Mouse (Mus musculus) adrenal gland, postnatal 25 days (tissue): ENCODE results near the gene Atp9a. TPM values are rescaled to one million over a fixed set of nuclear protein-coding genes. Genes with fewer than 3 reads are reported as not detected.
A peak's percentile ranks its signal among the peaks of the same experiment; 100 is the strongest.

Source experiments
- DNase-seq: peaks from one replicate; pipeline ENCODE4 v3.0.0; 2021; ENCODE audit warnings: mixed read lengths
- microRNA-seq, 2 experiments: library from miRNA; unstranded; fragments of <30 nt; microRNA quantifications; one replicate each; pipeline ENCODE4 v1.2.0; 2021
- total RNA-seq: library from RNA; stranded (reverse); gene quantifications from 2 replicates; pipeline ENCODE4 v1.2.3, GENCODE M21; 2021

Gene Atp9a
- total RNA-seq, 1 experiment from 2014 or later = 63.6 TPM

DNA sequence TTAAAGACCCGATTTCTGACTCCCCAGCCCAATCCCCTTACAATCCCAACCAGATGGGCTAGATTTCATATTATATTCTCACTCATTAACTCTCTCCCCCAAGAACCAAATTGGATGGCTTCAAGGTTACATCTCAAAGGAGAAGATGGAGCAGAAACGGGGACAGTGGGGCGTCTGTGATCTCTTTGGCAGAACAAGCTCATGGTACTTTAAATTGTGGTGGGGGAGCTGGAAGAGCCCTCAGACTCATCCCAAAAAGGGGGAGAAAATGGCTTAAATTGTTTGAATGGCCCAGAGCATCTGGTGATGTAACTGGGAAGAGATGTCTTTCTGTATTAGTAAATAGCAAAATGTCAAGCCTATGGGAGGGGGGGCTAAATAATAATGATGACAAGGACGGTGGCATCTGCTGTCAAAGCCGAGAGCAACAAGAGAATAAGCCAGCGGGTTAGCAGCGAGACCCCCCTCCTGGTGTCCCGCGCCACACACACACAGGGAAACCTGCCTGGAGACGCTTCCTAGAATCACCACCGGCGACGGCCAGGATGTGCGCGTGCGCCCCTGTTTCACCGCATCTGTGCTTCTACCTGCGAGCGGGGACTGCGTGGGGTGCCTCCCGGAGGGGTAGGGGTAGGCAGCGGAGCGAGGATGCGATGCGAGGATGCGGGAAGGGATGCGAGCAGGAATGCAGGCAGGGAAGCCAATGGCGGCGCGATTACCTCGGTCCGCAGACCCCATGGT is 141.3 kb downstream of the Atp9a start:
- DNase-seq = no peak

DNA sequence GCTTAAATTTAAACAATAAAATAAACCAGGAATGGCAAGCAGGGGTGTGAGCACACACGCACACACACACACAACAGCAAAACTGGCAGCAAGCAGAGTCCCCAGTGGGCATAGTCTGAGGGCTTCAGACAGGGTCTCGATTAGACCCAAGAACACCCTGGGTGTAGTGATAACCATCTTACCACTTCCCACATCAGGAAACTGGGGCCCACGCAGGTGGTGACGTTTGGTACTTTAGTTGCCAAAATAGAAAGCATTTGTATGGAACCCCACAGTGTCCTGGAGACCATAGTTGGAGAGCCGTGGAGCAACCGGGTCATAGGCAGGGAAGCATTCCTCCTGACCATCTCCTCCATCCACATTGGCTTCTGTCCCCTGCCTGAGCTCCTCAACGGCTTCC is 146.5 kb downstream of the Atp9a start:
- DNase-seq = no peak

- peak; percentile 31 for DNase-seq
Observed at GRCm38 (mm10) chr2:168593676-168594075, 148.5 kb downstream of the Atp9a start.

DNA sequence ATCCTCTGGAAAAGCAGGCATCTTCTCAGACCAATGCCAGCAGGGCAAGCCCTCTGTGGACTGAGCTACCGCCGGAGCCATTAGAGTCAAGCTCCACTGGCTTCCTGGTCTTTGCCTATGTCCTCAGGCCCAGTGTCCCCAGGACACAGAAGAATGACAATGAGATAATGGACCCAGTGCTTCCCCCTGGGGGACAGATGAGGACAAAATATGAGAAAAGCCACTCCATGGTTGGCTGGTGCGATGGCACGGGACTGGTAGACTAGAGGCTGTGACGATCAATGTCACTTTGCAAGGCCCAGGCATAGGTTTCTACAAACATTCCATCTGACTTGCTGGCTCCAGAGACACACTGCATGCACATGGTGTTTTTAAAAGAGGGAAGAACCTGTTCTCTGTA is 149.2 kb downstream of the Atp9a start:
- no peak for DNase-seq

GRCm38 (mm10) chr2:168591076-168591475 is 151.1 kb downstream of the Atp9a start:
- no peak for DNase-seq

GRCm38 (mm10) chr2:168590556-168590955 is 151.7 kb downstream of the Atp9a start:
- DNase-seq = no peak

GRCm38 (mm10) chr2:168590168-168590551 is 152.0 kb downstream of the Atp9a start:
- DNase-seq = peak; percentile 66

- no peak for DNase-seq
Observed at GRCm38 (mm10) chr2:168589368-168590167, 152.6 kb downstream of the Atp9a start.

DNA sequence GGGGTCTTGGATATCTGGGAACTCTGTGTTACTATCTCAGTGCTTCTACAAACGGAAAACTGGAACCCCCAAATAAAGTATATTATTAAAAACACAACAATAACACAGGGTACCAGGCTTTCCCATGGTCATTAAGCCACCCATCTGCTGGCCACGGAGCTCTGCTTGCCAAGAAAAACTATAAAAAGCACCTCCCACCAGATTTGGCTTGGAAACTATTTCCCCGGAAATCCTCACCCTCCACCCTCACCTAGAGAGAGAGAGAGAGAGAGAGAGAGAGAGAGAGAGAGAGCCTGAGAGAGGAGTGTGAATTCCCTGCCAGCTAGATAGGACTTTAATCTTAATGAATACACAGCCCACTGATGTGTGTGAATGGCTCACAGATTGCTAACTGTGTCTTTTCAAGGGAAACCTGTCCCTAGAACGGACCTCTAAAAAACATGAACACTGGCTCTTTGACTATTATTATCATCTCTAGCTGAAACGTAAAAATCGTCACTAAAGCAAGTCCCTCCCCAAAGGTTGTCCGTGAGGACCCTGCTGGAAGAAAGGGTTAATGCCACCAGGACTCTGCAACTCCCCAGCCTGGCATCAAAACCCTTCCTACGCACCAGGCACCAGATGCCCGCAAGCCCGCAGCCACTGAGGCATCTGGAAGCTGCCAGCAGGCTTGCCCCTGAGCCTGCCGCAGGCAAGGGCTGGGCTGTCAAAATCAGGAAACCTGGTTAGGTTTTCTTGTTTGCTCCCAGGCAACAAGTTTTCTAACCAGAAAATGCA is 153.4 kb downstream of the Atp9a start:
- DNase-seq = no peak

DNA sequence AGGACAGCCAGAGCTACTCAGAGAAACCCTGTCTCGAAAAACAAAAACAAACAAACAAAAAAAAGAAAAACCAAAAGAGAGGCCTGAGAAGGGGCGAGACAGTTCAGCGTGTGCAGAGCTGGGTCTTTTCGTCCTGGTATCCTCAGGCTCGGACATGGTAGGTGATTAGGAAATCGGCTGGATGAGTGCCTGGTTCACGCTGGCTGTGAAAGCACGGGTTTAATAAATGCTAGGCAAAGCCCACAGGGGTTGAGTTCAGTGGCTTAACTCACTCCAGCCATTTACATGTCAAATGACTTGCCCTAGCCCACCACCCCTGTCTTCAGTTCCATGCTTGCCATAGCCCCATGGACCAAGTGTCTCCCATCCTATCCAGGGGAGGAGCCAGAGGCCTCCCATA is 155.1 kb downstream of the Atp9a start:
- DNase-seq = no peak

DNA sequence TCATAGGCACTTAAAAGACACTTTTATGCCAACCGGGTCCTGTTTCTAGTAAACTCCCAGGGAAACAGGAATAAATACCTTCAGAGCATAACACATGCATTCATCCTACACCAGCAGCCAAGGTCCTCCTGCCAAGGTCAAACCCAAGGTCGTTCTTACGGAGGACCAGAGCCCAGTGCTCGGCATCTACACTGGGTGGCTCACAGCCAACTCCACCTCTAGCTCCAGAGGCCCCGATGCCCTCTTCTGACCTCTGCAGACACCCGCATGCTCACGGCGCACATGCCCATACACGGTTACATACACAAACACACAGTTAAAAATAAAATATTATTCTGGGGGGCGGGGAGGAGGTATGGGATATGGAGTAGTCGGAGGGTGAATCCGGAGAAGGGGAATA is 155.7 kb downstream of the Atp9a start:
- DNase-seq = no peak

GRCm38 (mm10) chr2:168584857-168585256 is 157.4 kb downstream of the Atp9a start:
- DNase-seq = peak; percentile 31

Small RNAs within 50 kb of the gene (microRNA-seq; reads per million reads assigned to microRNA genes)
- gene Mir7004 = 0.69 to 2.8 reads per million in 2 experiments

Other genes with a start within 250 kb of the Atp9a start
- 4.1 and 4.6 TPM in 2 replicates for gene Nfatc2, start 140.8 kb downstream of the Atp9a start, total RNA-seq
- not detected in 2 replicates for gene Sall4, start 25.5 kb upstream of the Atp9a start, total RNA-seq
- gene Zfp64, start 213.2 kb upstream of the Atp9a start, total RNA-seq = 21.6 and 22.8 TPM in 2 replicates